ENCODE assay signal across 19 mouse cellular contexts in the genomic region with DNA sequence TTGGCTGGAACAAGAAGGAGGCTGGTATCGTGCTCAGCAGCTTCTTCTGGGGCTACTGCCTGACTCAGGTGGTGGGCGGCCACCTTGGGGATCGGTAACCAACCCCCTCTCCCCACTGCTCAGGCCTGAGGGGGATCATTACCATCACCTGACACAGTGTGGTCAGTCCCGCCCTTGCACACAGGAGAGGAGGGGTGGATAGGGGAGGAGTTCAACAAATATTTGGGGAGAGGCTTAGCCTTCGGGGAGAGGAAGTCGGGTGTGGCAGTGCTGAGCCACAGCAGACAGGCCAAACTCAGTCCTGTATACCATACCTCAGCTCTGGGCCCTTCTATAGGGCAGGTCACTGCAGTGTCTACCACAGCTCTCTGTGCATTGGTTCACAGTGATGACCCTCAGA. TPM values are rescaled to one million over a fixed set of nuclear protein-coding genes. Genes with fewer than 3 reads are reported as not detected.
DNase-seq lines count a peak whose midpoint lies in the region; ATAC-seq and TF ChIP-seq lines count a peak whose summit lies in the region.
"Had no signal": no experiment of that assay in that cellular context is flagged by ENCODE, and none has a peak within 500 bp of the region (broad histone marks: within the 10 kb centered on the region; RNA-seq: fewer than 3 reads in every experiment).

No protein-coding gene starts in this region.

- no peak for ATAC-seq in kidney, embryonic 15.5 days (replicated peaks; ENCODE audit: low FRiP score)
- no peak for ATAC-seq in heart, embryonic 12.5 days (ENCODE audit: insufficient number of reproducible peaks, low FRiP score)
- ATAC-seq: forebrain, embryonic 13.5 days; hindbrain, postnatal 0 days; midbrain, embryonic 15.5 days had no signal

- H3K4me2 ChIP-seq in kidney, embryonic 15.5 days = no peak overlapping the region
- H3K4me2 ChIP-seq in heart, embryonic 12.5 days = no peak overlapping the region
- H3K4me2 ChIP-seq: forebrain, embryonic 13.5 days; lung, embryonic 14.5 days; midbrain, embryonic 15.5 days; neural tube, embryonic 13.5 days had no signal

- peak; percentile 82 for DNase-seq in heart, adult 11 months
- no peak for DNase-seq in heart, embryonic 10.5 days (ENCODE audit: low spot score)
- DNase-seq in ES-CJ7 (ENCODE audit: low read depth, low spot score) = peak; percentile 71
- DNase-seq in induced T-regulatory cell, adult 2 months (ENCODE audit: low read depth) = peak; percentile 60
- DNase-seq in heart, adult 2 months = no peak
- DNase-seq: cerebellum, adult 11-12 months; gastrocnemius, postnatal 25 days; kidney, postnatal 14 days; lung, embryonic 14.5 days had no signal

- H3K27me3 ChIP-seq in heart, embryonic 10.5 days (ENCODE audit: insufficient read depth, poor library complexity, severe bottlenecking) = peaks cover 23% of the 10 kb centered on the region; the same call in 1 of the 2 replicates
- no peaks in the 10 kb centered on the region for H3K27me3 ChIP-seq in small intestine, adult 2 months (ENCODE audit: control insufficient read depth, insufficient read depth, low read length)
- no peaks in the 10 kb centered on the region for H3K27me3 ChIP-seq in kidney, embryonic 15.5 days
- H3K27me3 ChIP-seq in heart, adult 2 months (ENCODE audit: control insufficient read depth, insufficient read depth, low read length) = no peaks in the 10 kb centered on the region
- 0 out of 2 replicates have a peak, but pooled peaks cover 13% of the 10 kb centered on the region for H3K27me3 ChIP-seq in heart, embryonic 12.5 days (replicated peaks)
- H3K27me3 ChIP-seq: midbrain, embryonic 15.5 days; neural tube, embryonic 13.5 days had no signal

- TF ChIP-seq CTCF in small intestine, adult 2 months (IDR thresholded peaks at IDR 0.05; ENCODE audit: extremely low read depth, insufficient read length, insufficient replicate concordance, low read depth, low read length) = no peak
- no peak for TF ChIP-seq CTCF in heart, adult 2 months (IDR thresholded peaks at IDR 0.05)

- H3K9me3 ChIP-seq in heart, embryonic 10.5 days = no peaks in the 10 kb centered on the region
- H3K9me3 ChIP-seq in kidney, embryonic 15.5 days (replicated peaks) = no peaks in the 10 kb centered on the region
- no peaks in the 10 kb centered on the region for H3K9me3 ChIP-seq in heart, embryonic 12.5 days (replicated peaks)
- H3K9me3 ChIP-seq: forebrain, embryonic 13.5 days; midbrain, embryonic 15.5 days; neural tube, embryonic 13.5 days had no signal

- H3K4me1 ChIP-seq in heart, embryonic 10.5 days = 0 out of 2 replicates have a peak, but pooled peaks cover 4% of the 10 kb centered on the region
- H3K4me1 ChIP-seq in small intestine, adult 2 months (ENCODE audit: control insufficient read depth, insufficient read depth, insufficient read length, low read length) = peaks cover 10% of the 10 kb centered on the region
- no peaks in the 10 kb centered on the region for H3K4me1 ChIP-seq in kidney, embryonic 15.5 days
- peaks cover under 1% of the 10 kb centered on the region; the same call in 1 of the 2 replicates for H3K4me1 ChIP-seq in heart, adult 2 months (ENCODE audit: control insufficient read depth, insufficient read depth, low read length)
- H3K4me1 ChIP-seq in heart, embryonic 12.5 days (replicated peaks) = peaks cover 4% of the 10 kb centered on the region; the same call in 1 of the 2 replicates
- H3K4me1 ChIP-seq: forebrain, embryonic 13.5 days; midbrain, embryonic 15.5 days; neural tube, embryonic 13.5 days had no signal

- intact Hi-C loops in heart, adult 2 months (cut with DNase I) = no loop called here

- H3K27ac ChIP-seq in heart, embryonic 10.5 days = no peak overlapping the region
- H3K27ac ChIP-seq in small intestine, adult 2 months (ENCODE audit: insufficient read depth, low read depth, low read length) = no peak overlapping the region
- H3K27ac ChIP-seq in kidney, embryonic 15.5 days = no peak overlapping the region
- H3K27ac ChIP-seq in heart, adult 2 months = no peak overlapping the region
- no peak overlapping the region for H3K27ac ChIP-seq in heart, embryonic 12.5 days (ENCODE audit: poor library complexity, severe bottlenecking)
- H3K27ac ChIP-seq: forebrain, embryonic 13.5 days; hindbrain, postnatal 0 days; midbrain, embryonic 15.5 days; neural tube, embryonic 13.5 days had no signal

- H3K9ac ChIP-seq in kidney, embryonic 15.5 days = no peak overlapping the region
- no peak overlapping the region for H3K9ac ChIP-seq in heart, adult 2 months (ENCODE audit: low read depth, low read length)
- no peak overlapping the region for H3K9ac ChIP-seq in heart, embryonic 12.5 days
- H3K9ac ChIP-seq: forebrain, embryonic 13.5 days; lung, embryonic 14.5 days; midbrain, embryonic 15.5 days; neural tube, embryonic 13.5 days had no signal

- H3K79me2 ChIP-seq in heart, adult 2 months (replicated peaks; ENCODE audit: control insufficient read depth, insufficient read depth, low read length) = no peaks in the 10 kb centered on the region

- no peak for TF ChIP-seq POLR2A in small intestine, adult 2 months (IDR thresholded peaks at IDR 0.05; ENCODE audit: low read depth, low read length)
- TF ChIP-seq POLR2A in heart, adult 2 months (IDR thresholded peaks at IDR 0.05; ENCODE audit: insufficient read depth, low read depth, low read length) = no peak

- TF ChIP-seq EP300 in heart, adult 2 months (IDR thresholded peaks at IDR 0.05; ENCODE audit: insufficient read depth, low read depth, low read length) = no peak

- H3K4me3 ChIP-seq in heart, embryonic 10.5 days = no peak overlapping the region
- peak overlapping the region; percentile 24 for H3K4me3 ChIP-seq in small intestine, adult 2 months (ENCODE audit: low read depth, low read length)
- no peak overlapping the region for H3K4me3 ChIP-seq in kidney, embryonic 15.5 days (replicated peaks)
- H3K4me3 ChIP-seq in heart, adult 2 months = no peak overlapping the region
- no peak overlapping the region for H3K4me3 ChIP-seq in heart, embryonic 12.5 days
- H3K4me3 ChIP-seq: forebrain, embryonic 13.5 days; midbrain, embryonic 15.5 days; neural tube, embryonic 13.5 days had no signal

- no peaks in the 10 kb centered on the region for H3K36me3 ChIP-seq in heart, embryonic 10.5 days
- no peaks in the 10 kb centered on the region for H3K36me3 ChIP-seq in small intestine, adult 2 months (ENCODE audit: control insufficient read depth, insufficient read depth, low read length)
- no peaks in the 10 kb centered on the region for H3K36me3 ChIP-seq in kidney, embryonic 15.5 days
- no peaks in the 10 kb centered on the region for H3K36me3 ChIP-seq in heart, adult 2 months (ENCODE audit: control insufficient read depth, insufficient read depth, low read length)
- H3K36me3 ChIP-seq in heart, embryonic 12.5 days = no peaks in the 10 kb centered on the region
- H3K36me3 ChIP-seq: midbrain, embryonic 15.5 days; neural tube, embryonic 13.5 days had no signal

- WGBS in heart, embryonic 10.5 days = 61% methylated on average over 6 of the region's 6 CpGs
- WGBS in small intestine, adult 2 months = 35% methylated on average over 6 of the region's 6 CpGs
- 71% methylated on average over 6 of the region's 6 CpGs for WGBS in kidney, embryonic 15.5 days
- WGBS in heart, adult 2 months = 71% methylated on average over 6 of the region's 6 CpGs
- 62% methylated on average over 6 of the region's 6 CpGs for WGBS in heart, embryonic 12.5 days

RNA-seq across cellular contexts. Expression of a gene that starts 6.9 kb away (rescaled TPM):
- polyA plus RNA-seq in heart, embryonic 10.5 days (2016; fragmentation: Nextera tagmentation; extraction: Ambion mirVana) = 0.94 and 1.2 TPM in 2 replicates
- 13.4 and 15.8 TPM in 2 replicates for polyA plus RNA-seq in small intestine, adult 2 months (2012; rRNA removed)
- 0.58 and 1.6 TPM in 2 replicates for polyA plus RNA-seq in kidney, embryonic 15.5 days (2015; fragmentation: Nextera tagmentation; extraction: Ambion mirVana)
- under 1 TPM; 0.42 to 0.43 TPM for total RNA-seq in heart, adult 2 months (2021)
- polyA plus RNA-seq in heart, adult 2 months (2012; rRNA removed) = 2.4 and 2.6 TPM in 2 replicates
- polyA plus RNA-seq in heart, embryonic 12.5 days (2016; fragmentation: Nextera tagmentation; extraction: Ambion mirVana) = 0.59 and 0.69 TPM in 2 replicates
- polyA plus RNA-seq: embryonic facial prominence, embryonic 11.5 days had no signal

RNA-seq across cellular contexts. Expression of a gene that starts 22.1 kb away (rescaled TPM):
- polyA plus RNA-seq in heart, embryonic 10.5 days (2016; fragmentation: Nextera tagmentation; extraction: Ambion mirVana) = 44.6 and 50.3 TPM in 2 replicates
- 9.2 and 20.3 TPM in 2 replicates for polyA plus RNA-seq in small intestine, adult 2 months (2012; rRNA removed)
- 55.8 TPM in 2 replicates for polyA plus RNA-seq in kidney, embryonic 15.5 days (2015; fragmentation: Nextera tagmentation; extraction: Ambion mirVana)
- 10 to 100 TPM; 59.3 to 61.3 TPM for total RNA-seq in heart, adult 2 months (2021)
- polyA plus RNA-seq in heart, adult 2 months (2012; rRNA removed) = 38.9 and 70.7 TPM in 2 replicates
- polyA plus RNA-seq in heart, embryonic 12.5 days (2016; fragmentation: Nextera tagmentation; extraction: Ambion mirVana) = 45.3 and 47.8 TPM in 2 replicates

RNA-seq across cellular contexts. Expression of a gene that starts 22.2 kb away (rescaled TPM):
- polyA plus RNA-seq in heart, embryonic 10.5 days (2016; fragmentation: Nextera tagmentation; extraction: Ambion mirVana) = 23.8 and 26.0 TPM in 2 replicates
- 4.5 and 7.3 TPM in 2 replicates for polyA plus RNA-seq in small intestine, adult 2 months (2012; rRNA removed)
- 28.4 and 29.7 TPM in 2 replicates for polyA plus RNA-seq in kidney, embryonic 15.5 days (2015; fragmentation: Nextera tagmentation; extraction: Ambion mirVana)
- 10 to 100 TPM; 30.7 to 30.8 TPM for total RNA-seq in heart, adult 2 months (2021)
- 8.6 and 13.8 TPM in 2 replicates for polyA plus RNA-seq in heart, adult 2 months (2012; rRNA removed)
- 23.6 and 24.2 TPM in 2 replicates for polyA plus RNA-seq in heart, embryonic 12.5 days (2016; fragmentation: Nextera tagmentation; extraction: Ambion mirVana)

RNA-seq across cellular contexts. Expression of a gene that starts 44.7 kb away (rescaled TPM):
- polyA plus RNA-seq in heart, embryonic 10.5 days (2016; fragmentation: Nextera tagmentation; extraction: Ambion mirVana) = 0.05 TPM in 1 of 2 replicates, not detected in the other
- polyA plus RNA-seq in small intestine, adult 2 months (2012; rRNA removed) = not detected in 2 replicates
- polyA plus RNA-seq in kidney, embryonic 15.5 days (2015; fragmentation: Nextera tagmentation; extraction: Ambion mirVana) = not detected in 2 replicates
- not detected for total RNA-seq in heart, adult 2 months (2021)
- polyA plus RNA-seq in heart, adult 2 months (2012; rRNA removed) = not detected in 2 replicates
- polyA plus RNA-seq in heart, embryonic 12.5 days (2016; fragmentation: Nextera tagmentation; extraction: Ambion mirVana) = not detected in 2 replicates
- total RNA-seq: adrenal gland, postnatal 4 days; gastrocnemius, postnatal 25 days had no signal
- polyA plus RNA-seq: heart, postnatal 0 days; lung, embryonic 14.5 days had no signal

Comparison
In these comparisons a context has a peak if more than half of its experiments do, and no peak if none do; other contexts are left out.
1. DNase-seq: peak in heart, adult 11 months (single experiment), ES-CJ7 (single experiment) and induced T-regulatory cell, adult 2 months (single experiment); none in heart, embryonic 10.5 days (single experiment) and heart, adult 2 months (0 of 2).